Mouse (Mus musculus) spleen, adult 2 months (tissue): ENCODE data around the gene Tbc1d10b.

Experiments used
- CTCF ChIP-seq: fragments of 200-500 bp; IDR thresholded peaks from 2 replicates; pipeline ENCODE4 v1.5.1; 2011; ENCODE audit warnings: mild to moderate bottlenecking, inconsistent platforms; ENCODE audit not compliant: insufficient read depth, insufficient read length, insufficient replicate concordance; ENCODE audit errors: extremely low read depth
- POLR2A ChIP-seq: fragments of 200-500 bp; IDR thresholded peaks from 2 replicates; pipeline ENCODE4 v1.6.1; 2011; ENCODE audit warnings: low read depth, low read length, inconsistent platforms

GRCm38 (mm10) chr7:127194011-127194632, 14.1 kb downstream of the Tbc1d10b start:
- TF ChIP-seq CTCF: no peak
- no peak for TF ChIP-seq POLR2A
